9 mouse cellular contexts compared by ENCODE assay signal in the genomic region with DNA sequence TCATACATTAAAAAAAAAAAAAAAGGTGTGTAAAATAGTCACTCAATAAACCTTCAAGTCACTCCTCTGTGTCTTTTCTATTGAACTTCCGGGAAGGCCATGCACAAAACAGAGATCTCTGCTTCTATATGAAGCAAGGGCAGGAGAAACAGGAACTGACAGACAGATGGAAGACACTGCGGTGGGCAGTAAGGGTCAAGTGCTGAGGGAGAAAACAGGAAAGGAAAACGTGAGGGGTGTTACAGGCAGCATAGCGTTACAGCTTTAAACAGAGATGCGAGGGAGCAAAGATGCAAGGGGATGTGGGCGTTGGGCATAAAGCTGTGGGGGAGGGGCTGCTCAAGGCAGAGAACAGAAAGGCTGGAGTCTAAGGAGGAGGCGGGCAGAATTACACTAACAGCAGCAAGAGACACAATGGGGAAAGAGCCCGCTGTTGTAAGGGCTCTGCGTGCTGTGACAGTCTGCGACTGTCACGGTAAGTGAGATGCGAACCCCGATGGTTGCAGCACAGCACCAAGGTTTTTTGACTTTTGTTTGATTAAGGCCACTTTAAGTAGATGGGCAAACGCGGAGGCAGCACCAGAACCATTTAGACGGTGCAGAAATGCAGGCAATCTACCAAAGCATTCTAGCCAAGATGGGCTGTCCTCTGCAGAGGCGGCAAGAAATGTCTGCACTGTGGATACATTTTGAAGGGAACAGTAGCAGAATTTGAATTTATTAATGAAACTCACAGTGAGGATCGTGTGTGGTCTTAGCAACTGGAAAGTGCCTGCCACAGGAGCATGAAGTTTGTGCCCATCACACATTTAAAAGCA.
DNase-seq lines count a peak whose midpoint lies in the region; ATAC-seq and TF ChIP-seq lines count a peak whose summit lies in the region.
"Had no signal": no experiment of that assay in that cellular context is flagged by ENCODE, and none has a peak within 500 bp of the region (broad histone marks: within the 10 kb centered on the region; RNA-seq: fewer than 3 reads in every experiment).

No protein-coding gene starts in this region.

- peaks cover 9% of the 10 kb centered on the region for H3K4me1 ChIP-seq in heart, embryonic 16.5 days (ENCODE audit: control insufficient read depth, insufficient read depth, low read length)
- H3K4me1 ChIP-seq in bone marrow, adult 2 months (ENCODE audit: control insufficient read depth, insufficient read depth, low read length) = peaks cover 4% of the 10 kb centered on the region
- H3K4me1 ChIP-seq in limb, embryonic 12.5 days (replicated peaks) = peaks cover 13% of the 10 kb centered on the region; the same call in 1 of the 2 replicates

- H3K4me3 ChIP-seq in heart, embryonic 16.5 days (ENCODE audit: low read length) = peak overlapping the region; percentile 38
- H3K4me3 ChIP-seq in bone marrow, adult 2 months (replicated peaks; ENCODE audit: control insufficient read depth, low read depth, low read length) = no peak overlapping the region
- peak overlapping the region; percentile 22 for H3K4me3 ChIP-seq in limb, embryonic 12.5 days (replicated peaks)
- H3K4me3 ChIP-seq: myocyte had no signal

- no peak for ATAC-seq in heart, embryonic 16.5 days (replicated peaks; ENCODE audit: extremely low read depth, insufficient read depth, low FRiP score)
- 0 out of 2 replicates have a peak, but pooled peaks have one; percentile 22 for ATAC-seq in limb, embryonic 12.5 days (ENCODE audit: insufficient number of reproducible peaks, insufficient read depth, low FRiP score, low TSS enrichment, low read depth)
- peak; percentile 25 for ATAC-seq in monocyte, adult 5-6 weeks (replicated peaks; ENCODE audit: insufficient number of reproducible peaks, low FRiP score, low TSS enrichment, poor library complexity, severe bottlenecking)
- no peak for ATAC-seq in erythroid progenitor cell, adult 5-6 weeks (replicated peaks; ENCODE audit: low FRiP score, poor library complexity, severe bottlenecking)

- TF ChIP-seq CTCF in bone marrow, adult 2 months (IDR thresholded peaks at IDR 0.05; ENCODE audit: control insufficient read depth, insufficient read depth, low read length) = no peak

- intact Hi-C loops in heart, postnatal 25 days (cut with DNase I) = loop anchor here (5.0 to 10.0 kb wide), 2 partner anchors 88 to 260 kb away; no protein-coding TSS in a partner anchor

- peak overlapping the region; percentile 57 for H3K4me2 ChIP-seq in heart, embryonic 16.5 days (ENCODE audit: low read depth, low read length)
- H3K4me2 ChIP-seq in limb, embryonic 12.5 days = peak overlapping the region; percentile 53

- H3K9me3 ChIP-seq in heart, embryonic 16.5 days (replicated peaks; ENCODE audit: control insufficient read depth, low read length) = no peaks in the 10 kb centered on the region
- H3K9me3 ChIP-seq in limb, embryonic 12.5 days = no peaks in the 10 kb centered on the region

- H3K27ac ChIP-seq in heart, embryonic 16.5 days (ENCODE audit: low read length) = no peak overlapping the region; the same call in 1 of the 2 replicates
- peak overlapping the region; percentile 68 for H3K27ac ChIP-seq in bone marrow, adult 2 months (ENCODE audit: control insufficient read depth, insufficient read depth, low read depth, low read length, poor library complexity)
- H3K27ac ChIP-seq in limb, embryonic 12.5 days = no peak overlapping the region

- H3K9ac ChIP-seq in heart, embryonic 16.5 days (ENCODE audit: low read length) = peak overlapping the region; percentile 42; the same call in 1 of the 2 replicates
- no peak overlapping the region for H3K9ac ChIP-seq in limb, embryonic 12.5 days (replicated peaks)

- TF ChIP-seq POLR2A in bone marrow, adult 2 months (IDR thresholded peaks at IDR 0.05; ENCODE audit: borderline replicate concordance, control insufficient read depth, low read depth, low read length) = no peak

- no peak for DNase-seq in heart, postnatal 25 days (ENCODE audit: low spot score)
- DNase-seq in frontal cortex, postnatal 36 days (ENCODE audit: low spot score in 2 of 2) = peak; percentile 20 to 28
- peak; percentile 59 for DNase-seq in thymus, postnatal 25 days

- 23% methylated on average over 18 of the region's 18 CpGs for WGBS in heart, embryonic 16.5 days
- 54% methylated on average over 18 of the region's 18 CpGs for WGBS in bone marrow, adult 2 months
- 25% methylated on average over 18 of the region's 18 CpGs for WGBS in limb, embryonic 12.5 days

- no peaks in the 10 kb centered on the region for H3K27me3 ChIP-seq in heart, embryonic 16.5 days (ENCODE audit: control insufficient read depth, insufficient read depth, low read length)
- H3K27me3 ChIP-seq in limb, embryonic 12.5 days = peaks cover 10% of the 10 kb centered on the region

- H3K36me3 ChIP-seq in heart, embryonic 16.5 days (ENCODE audit: control insufficient read depth, insufficient read depth) = no peaks in the 10 kb centered on the region
- H3K36me3 ChIP-seq in limb, embryonic 12.5 days = no peaks in the 10 kb centered on the region

Comparison
In these comparisons a context has a peak if more than half of its experiments do, and no peak if none do; other contexts are left out.
1. ATAC-seq: peak in limb, embryonic 12.5 days (single experiment) and monocyte, adult 5-6 weeks (single experiment); none in heart, embryonic 16.5 days (single experiment) and erythroid progenitor cell, adult 5-6 weeks (single experiment).